14 mouse cellular contexts compared by ENCODE assay signal in genomic region chr5:92599030-92599429, GRCm38 (mm10). TPM values are rescaled to one million over a fixed set of nuclear protein-coding genes. Genes with fewer than 3 reads are reported as not detected.
A peak's percentile ranks its signal among the peaks of the same experiment; 100 is the strongest.
DNase-seq lines count a peak whose midpoint lies in the region; ATAC-seq and TF ChIP-seq lines count a peak whose summit lies in the region.
"Had no signal": no experiment of that assay in that cellular context is flagged by ENCODE, and none has a peak within 500 bp of the region (broad histone marks: within the 10 kb centered on the region; RNA-seq: fewer than 3 reads in every experiment).

No protein-coding gene starts in this region.

- WGBS in liver, adult 2 months: 22% methylated on average over 10 of the region's 10 CpGs
- WGBS in liver, embryonic 11.5 days: 77% methylated on average over 10 of the region's 10 CpGs
- 70% methylated on average over 10 of the region's 10 CpGs for WGBS in kidney, adult 2 months

- no peak overlapping the region for H3K4me3 ChIP-seq in liver, adult 2 months (ENCODE audit: insufficient read depth, low read depth, low read length)
- no peak overlapping the region for H3K4me3 ChIP-seq in liver, embryonic 11.5 days (ENCODE audit: low read depth, low read length)
- no peak overlapping the region for H3K4me3 ChIP-seq in kidney, adult 2 months (ENCODE audit: insufficient read depth, low read depth, low read length)
- H3K4me3 ChIP-seq: embryonic facial prominence, embryonic 12.5 days; neural tube, embryonic 12.5 days; stomach, embryonic 15.5 days had no signal

- no peak overlapping the region for H3K4me2 ChIP-seq in liver, embryonic 11.5 days
- H3K4me2 ChIP-seq: embryonic facial prominence, embryonic 12.5 days; neural tube, embryonic 12.5 days; stomach, embryonic 15.5 days had no signal

- no peaks in the 10 kb centered on the region for H3K27me3 ChIP-seq in liver, adult 2 months (ENCODE audit: control insufficient read depth, insufficient read depth, low read length)
- H3K27me3 ChIP-seq in liver, embryonic 11.5 days (replicated peaks; ENCODE audit: control insufficient read depth, insufficient read depth, low read length): peaks cover 16% of the 10 kb centered on the region
- H3K27me3 ChIP-seq in kidney, adult 2 months (replicated peaks; ENCODE audit: control insufficient read depth, insufficient read depth, low read length): no peaks in the 10 kb centered on the region
- H3K27me3 ChIP-seq: embryonic facial prominence, embryonic 12.5 days; neural tube, embryonic 12.5 days; stomach, embryonic 15.5 days had no signal

- TF ChIP-seq CTCF in liver, adult 2 months (IDR thresholded peaks at IDR 0.05; ENCODE audit: low read depth, low read length): no peak
- TF ChIP-seq CTCF in kidney, adult 2 months (conservative IDR thresholded peaks at IDR 0.05; ENCODE audit: insufficient read depth, insufficient read length, low read depth, low read length): no peak

- TF ChIP-seq POLR2A in liver, adult 2 months (IDR thresholded peaks at IDR 0.05; ENCODE audit: extremely low read depth, insufficient read depth, low read length): no peak
- TF ChIP-seq POLR2A in kidney, adult 2 months (IDR thresholded peaks at IDR 0.05; ENCODE audit: low read depth, low read length): no peak

- no peaks in the 10 kb centered on the region for H3K9me3 ChIP-seq in liver, embryonic 11.5 days (ENCODE audit: control insufficient read depth, low read length)
- H3K9me3 ChIP-seq: embryonic facial prominence, embryonic 12.5 days; neural tube, embryonic 12.5 days; stomach, embryonic 15.5 days had no signal

- peaks cover 3% of the 10 kb centered on the region; the same call in 1 of the 2 replicates for H3K4me1 ChIP-seq in liver, adult 2 months (ENCODE audit: control insufficient read depth, insufficient read depth, low read length)
- H3K4me1 ChIP-seq in liver, embryonic 11.5 days (replicated peaks; ENCODE audit: control insufficient read depth, insufficient read depth, low read length): no peaks in the 10 kb centered on the region; the same call in 1 of the 2 replicates
- no peaks in the 10 kb centered on the region; the same call in 1 of the 2 replicates for H3K4me1 ChIP-seq in kidney, adult 2 months (ENCODE audit: control insufficient read depth, insufficient read depth, low read length)

- intact Hi-C loops in gastrocnemius, postnatal 36 days (cut with DNase I): no loop called here

- ATAC-seq in liver, embryonic 11.5 days (replicated peaks; ENCODE audit: low FRiP score): no peak
- ATAC-seq: hindbrain, embryonic 16.5 days had no signal

- no peaks in the 10 kb centered on the region for H3K36me3 ChIP-seq in liver, adult 2 months (ENCODE audit: control insufficient read depth, insufficient read depth, low read length)
- H3K36me3 ChIP-seq in liver, embryonic 11.5 days (ENCODE audit: control insufficient read depth, insufficient read depth, low read length): no peaks in the 10 kb centered on the region
- no peaks in the 10 kb centered on the region for H3K36me3 ChIP-seq in kidney, adult 2 months (ENCODE audit: control insufficient read depth, insufficient read depth, low read length)
- H3K36me3 ChIP-seq: embryonic facial prominence, embryonic 12.5 days; neural tube, embryonic 12.5 days; stomach, embryonic 15.5 days had no signal

- H3K27ac ChIP-seq in liver, adult 2 months (replicated peaks; ENCODE audit: insufficient read depth, low read depth, low read length): peak overlapping the region; percentile 9
- H3K27ac ChIP-seq in liver, embryonic 11.5 days (ENCODE audit: low read depth, low read length): no peak overlapping the region
- no peak overlapping the region for H3K27ac ChIP-seq in kidney, adult 2 months (ENCODE audit: insufficient read depth, low read depth, low read length)
- H3K27ac ChIP-seq: embryonic facial prominence, embryonic 12.5 days; neural tube, embryonic 12.5 days; stomach, embryonic 15.5 days had no signal

- peaks cover 7% of the 10 kb centered on the region; the same call in 1 of the 2 replicates for H3K79me2 ChIP-seq in liver, adult 2 months (ENCODE audit: control insufficient read depth, insufficient read depth, low read length)

- DNase-seq in liver, adult 2 months (ENCODE audit: extremely low read depth, low read depth, low spot score): peak; percentile 81
- DNase-seq in liver, embryonic 11.5 days (ENCODE audit: low spot score): no peak
- peak; percentile 83 for DNase-seq in adrenal gland, adult 2 months
- DNase-seq in gastrocnemius, postnatal 36 days: peak; percentile 32 to 59
- peak; percentile 79 for DNase-seq in urinary bladder, postnatal 14 days (ENCODE audit: low spot score)
- DNase-seq in kidney, adult 2 months: no peak
- DNase-seq in cerebellum, adult 18-20 months: no peak
- DNase-seq: heart, adult 11 months had no signal

- peak overlapping the region; percentile 6 for H3K9ac ChIP-seq in liver, adult 2 months (ENCODE audit: low read depth, low read length)
- H3K9ac ChIP-seq in liver, embryonic 11.5 days (ENCODE audit: low read depth, low read length): no peak overlapping the region
- H3K9ac ChIP-seq: embryonic facial prominence, embryonic 12.5 days; neural tube, embryonic 12.5 days; stomach, embryonic 15.5 days had no signal

RNA-seq across cellular contexts. Expression of gene Stbd1, which starts 3.8 kb away (rescaled TPM):
- total RNA-seq in liver, adult 2 months (2014; rRNA removed): 48.5 and 63.8 TPM in 2 replicates
- 17.8 and 18.2 TPM in 2 replicates for polyA plus RNA-seq in liver, adult 2 months (2012; rRNA removed)
- 6.8 and 8.4 TPM in 2 replicates for polyA plus RNA-seq in liver, embryonic 11.5 days (2014; fragmentation: Nextera tagmentation; extraction: Ambion mirVana)
- total RNA-seq in adrenal gland, adult 2 months (2021): 1 to 10 TPM; 5.0 to 5.6 TPM
- polyA plus RNA-seq in adrenal gland, adult 2 months (2012; rRNA removed): 2.4 TPM in 2 replicates
- total RNA-seq in gastrocnemius, postnatal 36 days (2021): 10 to 100 TPM; 45.5 to 66.2 TPM
- 4.7 and 6.0 TPM in 2 replicates for polyA plus RNA-seq in kidney, adult 2 months (2012; rRNA removed)

RNA-seq across cellular contexts. Expression of gene Fam47e, which starts 44.2 kb away (rescaled TPM):
- 30.3 and 36.6 TPM in 2 replicates for total RNA-seq in liver, adult 2 months (2014; rRNA removed)
- polyA plus RNA-seq in liver, adult 2 months (2012; rRNA removed): 9.5 and 9.8 TPM in 2 replicates
- polyA plus RNA-seq in liver, embryonic 11.5 days (2014; fragmentation: Nextera tagmentation; extraction: Ambion mirVana): 0.38 and 0.52 TPM in 2 replicates
- total RNA-seq in adrenal gland, adult 2 months (2021): not detected
- not detected in 2 replicates for polyA plus RNA-seq in adrenal gland, adult 2 months (2012; rRNA removed)
- total RNA-seq in gastrocnemius, postnatal 36 days (2021): not detected
- 0.52 and 0.83 TPM in 2 replicates for polyA plus RNA-seq in kidney, adult 2 months (2012; rRNA removed)
- total RNA-seq: MEL had no signal
- polyA plus RNA-seq: embryonic facial prominence, embryonic 12.5 days; large intestine, adult 2 months; neural tube, embryonic 12.5 days had no signal

Comparison
In these comparisons a context has a peak if more than half of its experiments do, and no peak if none do; other contexts are left out.
1. DNase-seq: peak in liver, adult 2 months (single experiment), adrenal gland, adult 2 months (single experiment), gastrocnemius, postnatal 36 days (2 of 2) and urinary bladder, postnatal 14 days (single experiment); none in liver, embryonic 11.5 days (single experiment), kidney, adult 2 months (single experiment) and cerebellum, adult 18-20 months (0 of 2).